Mouse (Mus musculus): Measurements from ENCODE around the gene Gtpbp3. TPM values are rescaled to one million over a fixed set of nuclear protein-coding genes. Genes with fewer than 3 reads are reported as not detected.
"Not testable (repeated sequence)": the region's sequence is repeated elsewhere in the genome, so short reads cannot be mapped to it uniquely, and the experiment has no call there.

Gene Gtpbp3
- total RNA-seq, 2 experiments from 2014 or later: 10.1 to 10.7 TPM

GRCm38 (mm10) chr8:71530735-71531467 is 43.0 kb downstream of the Gtpbp3 start:
- H3K4me3 ChIP-seq; intact Hi-C loops (cut with DNase I); H3K27ac ChIP-seq: not testable (repeated sequence)
- peak; percentile 43 for DNase-seq
- peak; percentile 70 for TF ChIP-seq CTCF (IDR thresholded peaks at IDR 0.05)

- intact Hi-C loops (cut with DNase I): no loop called here
- Histone ChIP-seq H3K27ac (no peak overlapping the region), H3K4me3 (no peak overlapping the region)
- DNase-seq: no peak
- peak; percentile 19; the same call in 1 of the 2 replicates for TF ChIP-seq CTCF (IDR thresholded peaks at IDR 0.05)
Observed at GRCm38 (mm10) chr8:71534263-71534810, 46.4 kb downstream of the Gtpbp3 start.

GRCm38 (mm10) chr8:71535663-71536062 is 47.8 kb downstream of the Gtpbp3 start:
- peak overlapping the region; percentile 85 for H3K4me3 ChIP-seq
- intact Hi-C loops (cut with DNase I): loop anchor here (5.0 kb wide), 1 partner anchor 93 kb away; no protein-coding TSS in a partner anchor
- no peak for DNase-seq
- no peak overlapping the region for H3K27ac ChIP-seq
- no peak for TF ChIP-seq CTCF (IDR thresholded peaks at IDR 0.05)

GRCm38 (mm10) chr8:71537028-71537867 is 49.3 kb downstream of the Gtpbp3 start, which contains the start of gene Bst2:
Bst2 (minus strand) TSS chr8:71537456.
- Histone ChIP-seq H3K4me3 (peak within 1 kb of the TSS; percentile 85), H3K27ac (peak within 1 kb of the TSS; percentile 93)
- TF ChIP-seq CTCF (IDR thresholded peaks at IDR 0.05): no peak
- peak; percentile 91 for DNase-seq
- intact Hi-C loops (cut with DNase I): loop anchor here (5.0 kb wide), 1 partner anchor 95 kb away; no protein-coding TSS in a partner anchor

- H3K27ac ChIP-seq: peak within 1 kb of the TSS; percentile 91
- H3K4me3 ChIP-seq: peak within 1 kb of the TSS; percentile 98
- DNase-seq: peak; percentile 97
- intact Hi-C loops (cut with DNase I): no loop called here
- no peak for TF ChIP-seq CTCF (IDR thresholded peaks at IDR 0.05)
Observed at GRCm38 (mm10) chr8:71542632-71543343, 54.9 kb downstream of the Gtpbp3 start, which contains the start of gene Mvb12a. Mvb12a (plus strand) TSS chr8:71542922.

- intact Hi-C loops (cut with DNase I): no loop called here
- Histone ChIP-seq H3K27ac (no peak overlapping the region), H3K4me3 (peak overlapping the region; percentile 98)
- DNase-seq: no peak
- TF ChIP-seq CTCF (IDR thresholded peaks at IDR 0.05): no peak
Observed at GRCm38 (mm10) chr8:71543755-71544154, 55.9 kb downstream of the Gtpbp3 start.

GRCm38 (mm10) chr8:71545053-71545452 is 57.1 kb downstream of the Gtpbp3 start:
- H3K4me3 ChIP-seq: no peak overlapping the region
- H3K27ac ChIP-seq: no peak overlapping the region
- DNase-seq: no peak
- TF ChIP-seq CTCF (IDR thresholded peaks at IDR 0.05): no peak
- intact Hi-C loops (cut with DNase I): no loop called here

GRCm38 (mm10) chr8:71547590-71547989 is 59.7 kb downstream of the Gtpbp3 start:
- DNase-seq: no peak
- no peak for TF ChIP-seq CTCF (IDR thresholded peaks at IDR 0.05)
- Histone ChIP-seq H3K4me3 (no peak overlapping the region), H3K27ac (no peak overlapping the region)
- intact Hi-C loops (cut with DNase I): no loop called here

Other genes starting within 250 kb of the Gtpbp3 start
- 1 to 10 TPM; 6.1 to 9.3 TPM for gene Myo9b, start 215.4 kb upstream of the Gtpbp3 start, total RNA-seq (2021)
- 1 to 10 TPM; 5.5 to 7.9 TPM for gene Haus8, start 215.2 kb upstream of the Gtpbp3 start, total RNA-seq (2021)
- 100 to 1,000 TPM in 1 of 2 experiments, 10 to 100 TPM in 1; 79.7 to 104 TPM for gene Use1, start 121.3 kb upstream of the Gtpbp3 start, total RNA-seq (2021)
- 1 to 10 TPM; 6.0 to 8.4 TPM for gene Ocel1, start 116.8 kb upstream of the Gtpbp3 start, total RNA-seq (2021)
- 10 to 100 TPM; 19.6 to 21.9 TPM for gene Nr2f6, start 106.1 kb upstream of the Gtpbp3 start, total RNA-seq (2021)
- gene Ushbp1, start 92.3 kb upstream of the Gtpbp3 start, total RNA-seq (2021): 1 to 10 TPM; 6.4 to 9.3 TPM
- 10 to 100 TPM; 60.8 to 69.6 TPM for gene Babam1, start 91.2 kb upstream of the Gtpbp3 start, total RNA-seq (2021)
- not detected for gene Ankle1, start 82.1 kb upstream of the Gtpbp3 start, total RNA-seq (2021)
- gene Abhd8, start 24.4 kb upstream of the Gtpbp3 start, total RNA-seq (2021): 10 to 100 TPM; 22.5 to 24.9 TPM
- 10 to 100 TPM; 59.1 to 84.3 TPM for gene Mrpl34, start 23.1 kb upstream of the Gtpbp3 start, total RNA-seq (2021)
- 10 to 100 TPM; 26.8 to 31.1 TPM for gene Dda1, start 18.9 kb upstream of the Gtpbp3 start, total RNA-seq (2021)
- 10 to 100 TPM; 16.0 to 17.0 TPM for gene Ano8, start 2.1 kb upstream of the Gtpbp3 start, total RNA-seq (2021)
- 10 to 100 TPM in 1 of 2 experiments, 1 to 10 TPM in 1; 9.3 to 11.6 TPM for gene Plvap, start 23.6 kb downstream of the Gtpbp3 start, total RNA-seq (2021)
- not detected for gene Ccdc194, start 37.6 kb downstream of the Gtpbp3 start, total RNA-seq (2021)
- gene Bst2, start 49.4 kb downstream of the Gtpbp3 start, total RNA-seq (2021): 1 to 10 TPM; 4.3 to 8.3 TPM
- gene Mvb12a, start 54.8 kb downstream of the Gtpbp3 start, total RNA-seq (2021): 10 to 100 TPM; 21.5 to 27.7 TPM
- gene Tmem221, start 70.8 kb downstream of the Gtpbp3 start, total RNA-seq (2021): not detected
- not detected for gene Nxnl1, start 78.5 kb downstream of the Gtpbp3 start, total RNA-seq (2021)
- 100 to 1,000 TPM in 1 of 2 experiments, 10 to 100 TPM in 1; 57.2 to 116 TPM for gene Slc27a1, start 80.8 kb downstream of the Gtpbp3 start, total RNA-seq (2021)
- 10 to 100 TPM; 19.3 to 28.6 TPM for gene Pgls, start 104.1 kb downstream of the Gtpbp3 start, total RNA-seq (2021)
- 1 to 10 TPM in 1 of 2 experiments, under 1 TPM in 1; 0.79 to 1.4 TPM for gene Fam129c, start 109.5 kb downstream of the Gtpbp3 start, total RNA-seq (2021)
- gene Colgalt1, start 122.9 kb downstream of the Gtpbp3 start, total RNA-seq (2021): 10 to 100 TPM; 39.6 to 44.3 TPM
- gene Unc13a, start 183.7 kb downstream of the Gtpbp3 start, total RNA-seq (2021): not detected
- 1 to 10 TPM; 2.1 to 2.5 TPM for gene Jak3, start 188.2 kb downstream of the Gtpbp3 start, total RNA-seq (2021)
- 1 to 10 TPM in 1 of 2 experiments, not detected in 1; 1.4 TPM for gene Insl3, start 201.1 kb downstream of the Gtpbp3 start, total RNA-seq (2021)
- gene B3gnt3, start 213.7 kb downstream of the Gtpbp3 start, total RNA-seq (2021): 1 to 10 TPM; 2.1 to 2.9 TPM
- not detected for gene Fcho1, start 237.6 kb downstream of the Gtpbp3 start, total RNA-seq (2021)

All from gastrocnemius, adult 2 months (tissue).